Mouse (Mus musculus): Measurements from ENCODE around the gene Wdr89.
"Not testable (repeated sequence)": the region's sequence is repeated elsewhere in the genome, so short reads cannot be mapped to it uniquely, and the experiment has no call there.

The Wdr89 gene

GRCm38 (mm10) chr12:75669258-75670106 is at the start of gene Wdr89:
Gene Wdr89, minus strand, starts transcription at chr12:75669537.
- DNase-seq: peak; percentile 99

DNA sequence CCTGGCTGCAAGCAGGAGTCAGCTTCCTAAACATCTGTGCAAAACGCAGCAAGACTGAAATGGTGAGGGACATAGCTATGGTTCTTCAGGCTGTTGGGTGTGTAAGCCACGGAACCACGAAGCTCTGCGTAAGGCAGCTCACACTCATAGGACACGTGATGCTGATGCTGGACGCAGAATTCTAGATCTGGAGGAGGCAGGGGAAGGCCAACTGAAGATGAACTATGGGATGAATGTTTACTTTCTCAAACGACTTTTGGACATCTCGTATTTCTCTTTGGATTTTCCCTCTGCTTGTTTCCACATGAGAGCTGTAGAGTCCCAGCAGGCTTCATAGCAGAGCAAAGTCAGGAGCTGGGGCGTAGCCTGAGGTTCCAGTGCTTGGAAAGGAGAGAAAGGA is 44.3 kb upstream of the Wdr89 start:
- DNase-seq: no peak

DNA sequence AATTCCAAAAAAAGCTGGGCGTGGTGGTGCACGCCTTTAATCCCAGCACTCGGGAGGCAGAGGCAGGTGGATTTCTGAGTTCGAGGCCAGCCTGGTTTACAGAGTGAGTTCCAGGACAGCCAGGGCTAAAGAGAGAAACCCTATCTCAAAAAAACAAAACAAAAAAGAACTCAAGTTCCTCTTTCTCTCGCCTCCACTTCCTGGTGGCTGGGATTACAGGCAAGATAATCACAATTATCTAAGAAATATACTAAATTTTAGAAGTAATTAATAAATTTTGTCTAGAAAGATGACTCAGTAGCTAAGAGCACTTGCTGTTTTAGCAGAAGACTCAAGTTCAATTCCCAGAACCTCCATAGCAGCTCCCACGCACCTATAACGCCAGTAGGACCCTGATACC is 43.6 kb upstream of the Wdr89 start:
- not testable (repeated sequence) for DNase-seq

- DNase-seq: no peak
Measured at GRCm38 (mm10) chr12:75710596-75711376, 41.4 kb upstream of the Wdr89 start.

GRCm38 (mm10) chr12:75709506-75709905 is 40.2 kb upstream of the Wdr89 start:
- no peak for DNase-seq

GRCm38 (mm10) chr12:75706670-75707069 is 37.3 kb upstream of the Wdr89 start:
- no peak for DNase-seq

GRCm38 (mm10) chr12:75702739-75703122 is 33.4 kb upstream of the Wdr89 start:
- no peak for DNase-seq

DNA sequence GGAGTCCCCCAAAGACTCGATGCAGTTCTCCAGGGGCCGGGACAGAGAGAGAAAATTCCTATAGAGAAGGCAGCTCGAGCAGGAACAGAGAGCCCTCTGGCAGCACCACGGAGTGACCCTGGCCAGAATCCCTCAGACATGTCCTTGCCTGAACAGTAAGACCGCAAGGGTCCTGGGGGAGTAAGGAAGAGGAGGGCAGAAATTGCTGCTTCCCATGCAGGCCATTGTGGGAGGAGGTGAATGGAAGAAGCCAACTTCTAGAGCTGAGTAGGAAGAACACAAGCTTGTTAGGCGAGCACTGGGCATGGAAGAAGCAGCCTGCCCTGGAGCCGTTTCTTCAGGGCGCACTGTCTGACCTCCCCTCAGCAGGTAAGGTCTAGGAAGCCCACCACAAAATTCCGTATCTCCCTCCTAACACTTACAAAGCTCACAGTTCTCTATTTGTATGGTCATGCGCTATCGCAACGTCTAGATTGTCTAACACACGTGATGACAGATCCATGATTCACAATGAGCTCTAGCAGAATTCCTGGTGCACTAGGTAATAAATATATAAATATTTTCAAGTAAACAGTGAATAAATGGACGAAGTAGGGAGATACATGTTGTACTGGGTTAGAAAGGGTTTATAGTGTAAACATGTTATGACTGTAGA is 32.9 kb upstream of the Wdr89 start:
- no peak for DNase-seq

GRCm38 (mm10) chr12:75701173-75702083 is 32.1 kb upstream of the Wdr89 start:
- no peak for DNase-seq

DNA sequence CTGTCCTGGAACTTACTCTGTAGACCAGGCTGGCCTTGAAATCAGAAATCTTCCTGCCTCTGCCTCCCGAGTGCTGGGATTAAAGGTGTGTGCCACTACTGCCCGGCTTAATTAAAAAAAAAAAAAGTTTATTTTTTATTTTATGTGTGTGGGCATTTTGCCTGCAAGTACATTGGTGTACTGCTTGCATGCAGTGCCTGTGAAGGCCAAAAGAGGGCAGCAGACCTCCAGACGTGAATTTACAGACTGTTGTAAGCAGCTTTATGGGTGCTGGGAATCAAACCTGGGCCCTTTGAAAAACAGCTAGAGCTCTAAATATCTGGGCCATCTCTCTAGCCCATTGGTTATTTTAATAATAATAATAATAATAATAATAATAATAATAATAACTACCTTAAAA is 29.4 kb upstream of the Wdr89 start:
- DNase-seq: no peak

- DNase-seq: not testable (repeated sequence)
Measured at GRCm38 (mm10) chr12:75695845-75696244, 26.5 kb upstream of the Wdr89 start.

GRCm38 (mm10) chr12:75689003-75689402 is 19.7 kb upstream of the Wdr89 start:
- no peak for DNase-seq

- no peak for DNase-seq
Measured at GRCm38 (mm10) chr12:75687314-75687713, 18.0 kb upstream of the Wdr89 start.

DNA sequence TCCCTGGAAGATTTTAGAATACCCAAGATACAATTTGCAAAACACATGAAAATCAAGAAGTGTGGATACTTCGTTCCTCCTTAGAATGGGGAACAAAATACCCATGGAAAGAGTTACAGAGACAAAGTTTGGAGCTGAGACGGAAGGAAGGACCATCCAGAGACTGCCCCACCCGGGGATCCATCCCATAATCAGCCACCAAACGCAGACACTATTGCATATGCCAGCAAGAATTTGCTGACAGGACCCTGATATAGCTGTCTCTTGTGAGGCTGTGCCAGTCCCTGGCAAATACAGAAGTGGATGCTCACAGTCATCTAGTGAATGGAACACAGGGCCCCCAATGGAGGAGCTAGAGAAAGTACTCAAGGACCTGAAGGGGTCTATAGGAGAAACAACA is 14.7 kb upstream of the Wdr89 start:
- DNase-seq: not testable (repeated sequence)

GRCm38 (mm10) chr12:75683598-75683997 is 14.3 kb upstream of the Wdr89 start:
- no peak for DNase-seq

DNA sequence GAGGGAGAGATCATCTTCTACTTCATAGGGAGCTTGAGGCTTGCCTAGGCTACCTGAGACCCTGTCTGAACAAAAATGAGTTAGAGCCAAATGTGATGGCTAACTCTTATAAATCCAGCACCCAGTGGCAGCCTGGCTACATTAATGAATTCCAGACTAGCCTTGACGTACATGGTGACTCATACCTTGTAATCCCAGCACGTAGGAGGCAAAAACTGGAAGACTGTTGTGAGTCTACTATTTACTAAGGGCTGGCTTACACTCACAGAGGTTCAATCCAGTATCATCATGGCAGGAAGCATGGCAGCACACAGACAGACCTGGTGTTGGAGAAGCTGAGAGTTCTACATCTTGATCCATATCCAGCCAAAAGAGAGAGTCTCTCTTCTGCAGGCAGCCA is 13.5 kb upstream of the Wdr89 start:
- DNase-seq: no peak

GRCm38 (mm10) chr12:75681101-75681500 is 11.8 kb upstream of the Wdr89 start:
- DNase-seq: no peak

DNA sequence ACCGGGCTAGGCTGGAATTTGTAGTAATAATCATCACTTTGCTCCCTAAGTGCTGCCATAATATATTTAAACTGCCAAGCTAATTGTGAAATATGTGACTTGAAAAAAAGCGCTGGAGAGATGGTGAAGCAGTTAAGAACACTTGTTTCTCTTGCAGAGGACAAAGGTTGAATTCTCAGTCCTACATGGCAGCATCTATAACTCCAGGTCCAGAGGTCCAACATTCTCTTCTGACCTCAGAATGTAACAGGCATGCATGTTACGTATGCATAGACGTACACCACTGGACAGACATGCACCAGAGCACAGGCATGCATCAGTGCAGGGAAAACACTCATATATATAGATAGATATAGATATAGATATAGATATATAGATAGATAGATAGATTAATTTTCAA is 9.1 kb upstream of the Wdr89 start:
- no peak for DNase-seq

- DNase-seq: no peak
Measured at GRCm38 (mm10) chr12:75672630-75673029, 3.3 kb upstream of the Wdr89 start.

DNA sequence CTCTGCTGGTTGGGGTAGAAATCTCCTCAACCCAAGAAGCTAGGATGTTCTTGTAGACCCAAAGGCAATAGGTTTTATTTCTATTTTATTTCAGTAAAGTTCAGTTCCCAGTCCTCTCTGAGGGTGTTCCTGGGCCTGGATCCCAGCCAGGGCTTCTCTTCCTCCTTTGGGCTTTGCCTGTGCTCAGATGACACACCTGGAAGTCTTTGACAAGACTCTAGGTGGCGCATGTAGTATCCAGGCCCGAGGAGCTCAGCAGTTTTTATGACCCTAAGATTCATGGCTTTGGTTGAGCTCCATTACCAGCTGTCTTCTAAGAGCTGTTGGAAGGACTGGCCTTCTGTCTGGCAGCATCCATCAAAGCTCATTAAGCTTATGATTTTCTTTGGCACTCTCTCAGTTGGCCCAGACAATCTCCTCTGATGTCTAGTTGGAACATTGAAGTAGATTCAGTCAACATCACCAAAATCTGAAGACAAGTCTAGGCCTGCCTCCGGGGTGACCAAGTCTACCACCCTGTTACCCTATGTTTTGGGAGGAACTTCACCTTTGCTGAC is 2.5 kb upstream of the Wdr89 start:
- DNase-seq: no peak

GRCm38 (mm10) chr12:75670611-75671010 is 1.3 kb upstream of the Wdr89 start:
- DNase-seq: no peak

- DNase-seq: no peak
Measured at GRCm38 (mm10) chr12:75668916-75669257, 450 bp downstream of the Wdr89 start.
